Mouse (Mus musculus) brain, embryonic 14.5 days (tissue): ENCODE results near the gene Mak. TPM values are rescaled to one million over a fixed set of nuclear protein-coding genes. Genes with fewer than 3 reads are reported as not detected.

ENCODE experiments used
- DNase-seq: peaks from one replicate; pipeline ENCODE4 v3.0.0-alpha.2; 2011; ENCODE audit warnings: low read depth
- CTCF ChIP-seq: fragments of 200-500 bp; IDR thresholded peaks from 2 replicates; pipeline ENCODE4 v1.5.1; 2012; ENCODE audit warnings: inconsistent platforms, mild to moderate bottlenecking, moderate library complexity, borderline replicate concordance; ENCODE audit not compliant: insufficient read depth, insufficient read length; ENCODE audit errors: extremely low read depth
- POLR2A ChIP-seq: fragments of 200-500 bp; IDR thresholded peaks from 2 replicates; pipeline ENCODE4 v1.6.1; 2012; ENCODE audit warnings: mild to moderate bottlenecking, inconsistent platforms, borderline replicate concordance; ENCODE audit not compliant: poor library complexity, insufficient read depth, insufficient read length, severe bottlenecking; ENCODE audit errors: extremely low read depth
- polyA plus RNA-seq: library from polyadenylated mRNA; depleted of rRNA; stranded (reverse); fragments of >200 nt; gene quantifications from 2 replicates; pipeline ENCODE4 v1.2.3, GENCODE M21; 2012; rRNA removed

Mak gene
- polyA plus RNA-seq, result 1.3 and 1.7 TPM in 2 replicates

- peak; percentile 87 for DNase-seq
- TF ChIP-seq CTCF (no peak), POLR2A (no peak)
Measured at GRCm38 (mm10) chr13:41079421-41079780, at the start of gene Mak. Gene Mak, minus strand, starts transcription at chr13:41079706.

- DNase-seq, result no peak
- no peak for TF ChIP-seq CTCF
- no peak for TF ChIP-seq POLR2A
Measured at GRCm38 (mm10) chr13:41129061-41129460, 49.6 kb upstream of the Mak start.

GRCm38 (mm10) chr13:41128326-41128725 is 48.8 kb upstream of the Mak start:
- TF ChIP-seq POLR2A, result no peak
- TF ChIP-seq CTCF, result no peak
- no peak for DNase-seq

- no peak for TF ChIP-seq CTCF
- no peak for TF ChIP-seq POLR2A
- DNase-seq, result peak; percentile 64
Measured at GRCm38 (mm10) chr13:41123666-41124225, 44.2 kb upstream of the Mak start.

- TF ChIP-seq POLR2A, result no peak
- no peak for TF ChIP-seq CTCF
Measured at GRCm38 (mm10) chr13:41119152-41119945, 39.8 kb upstream of the Mak start.

GRCm38 (mm10) chr13:41113940-41114339 is 34.4 kb upstream of the Mak start, which contains the start of gene Sycp2l:
Gene Sycp2l, plus strand, starts transcription at chr13:41114307.
- TF ChIP-seq CTCF, result no peak

More at GRCm38 (mm10) chr13:41119152-41119945, 39.8 kb upstream of the Mak start:
- peak; percentile 9 for DNase-seq

GRCm38 (mm10) chr13:41110935-41111334 is 31.4 kb upstream of the Mak start, which contains the start of gene Gcm2:
Gene Gcm2, minus strand, starts transcription at chr13:41111035.
- DNase-seq, result no peak

More at GRCm38 (mm10) chr13:41113940-41114339, 34.4 kb upstream of the Mak start, which contains the start of gene Sycp2l:
- DNase-seq, result no peak

GRCm38 (mm10) chr13:41105541-41105940 is 26.0 kb upstream of the Mak start:
- no peak for TF ChIP-seq CTCF
- no peak for TF ChIP-seq POLR2A
- DNase-seq, result no peak

More at GRCm38 (mm10) chr13:41110935-41111334, 31.4 kb upstream of the Mak start, which contains the start of gene Gcm2:
- no peak for TF ChIP-seq CTCF
- no peak for TF ChIP-seq POLR2A

GRCm38 (mm10) chr13:41103841-41104525 is 24.5 kb upstream of the Mak start:
- TF ChIP-seq POLR2A (no peak), CTCF (no peak)
- DNase-seq, result peak; percentile 10

GRCm38 (mm10) chr13:41100031-41100430 is 20.5 kb upstream of the Mak start:
- TF ChIP-seq CTCF (no peak), POLR2A (no peak)
- no peak for DNase-seq

- DNase-seq, result no peak
- TF ChIP-seq POLR2A (no peak), CTCF (no peak)
Measured at GRCm38 (mm10) chr13:41098325-41098724, 18.8 kb upstream of the Mak start.
